Mouse (Mus musculus) cortical plate, adult 2 months (tissue): ENCODE results near the gene Stra6.

Experiments used
- CTCF ChIP-seq: fragments of 200-500 bp; IDR thresholded peaks from 2 replicates; pipeline ENCODE4 v1.5.1; 2011; ENCODE audit warnings: mild to moderate bottlenecking, control low read depth, low read length; ENCODE audit not compliant: insufficient read depth; ENCODE audit errors: extremely low read depth
- POLR2A ChIP-seq: fragments of 200-500 bp; IDR thresholded peaks from 2 replicates; pipeline ENCODE4 v1.6.1; 2011; ENCODE audit warnings: mild to moderate bottlenecking, low read length, control low read depth; ENCODE audit not compliant: insufficient read depth; ENCODE audit errors: extremely low read depth

DNA sequence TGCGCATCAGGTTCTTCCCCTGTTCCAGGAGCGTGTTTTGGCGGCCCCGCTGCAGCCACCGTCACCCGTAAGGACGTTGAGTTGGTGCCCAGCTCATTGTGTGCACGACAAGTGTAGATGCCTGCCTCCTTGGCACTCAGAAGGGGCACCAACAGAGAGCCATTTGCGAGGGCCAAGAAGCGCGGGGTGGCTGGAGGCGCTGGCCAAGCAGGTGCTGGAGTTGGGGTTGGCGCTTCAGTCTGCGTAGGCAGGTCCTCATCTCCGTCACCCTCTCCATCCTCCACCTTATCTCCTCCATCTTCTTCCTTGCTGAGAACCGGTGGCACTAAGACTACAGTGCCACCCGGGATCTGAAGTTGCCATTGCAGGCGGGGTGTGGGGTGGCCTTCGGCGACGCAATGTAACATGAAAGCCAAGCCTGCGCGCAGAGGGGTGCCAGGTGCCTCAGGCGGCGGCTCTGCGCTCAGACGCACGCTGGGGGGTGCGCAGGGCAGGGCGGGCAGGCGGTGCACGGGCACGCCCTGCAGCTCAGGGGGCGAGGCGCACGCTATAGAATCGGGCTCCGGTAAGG, 135.3 kb downstream of the Stra6 start:
- 0 out of 2 replicates have a peak, but pooled peaks have one; percentile 10 for TF ChIP-seq CTCF
- TF ChIP-seq POLR2A, result 0 out of 2 replicates have a peak, but pooled peaks have one; percentile 24
